Mouse (Mus musculus) liver, embryonic 12.5 days (tissue): ENCODE measurements around the gene Noct. TPM values are rescaled to one million over a fixed set of nuclear protein-coding genes. Genes with fewer than 3 reads are reported as not detected.
"Not testable (repeated sequence)": the region's sequence is repeated elsewhere in the genome, so short reads cannot be mapped to it uniquely, and the experiment has no call there.

Experiments used
- ATAC-seq: fragments of 200-750 bp; cut with Nextera tagmentation; 2 replicates; pipeline ENCODE4 v1.8.0; 2017; ENCODE audit warnings: moderate number of reproducible peaks, mild to moderate bottlenecking, moderate library complexity
- H3K27ac ChIP-seq: fragments of 300-500 bp; sonication (generic); 2 replicates; pipeline ENCODE4 v1.5.1; 2016; ENCODE audit warnings: mild to moderate bottlenecking
- H3K27me3 ChIP-seq: fragments of 300-500 bp; sonication (generic); replicated peaks from 2 replicates; pipeline ENCODE4 v1.6.1; 2016; ENCODE audit warnings: mild to moderate bottlenecking, moderate library complexity
- H3K36me3 ChIP-seq: fragments of 300-500 bp; sonication (generic); 2 replicates; pipeline ENCODE4 v1.6.1; 2016; ENCODE audit warnings: mild to moderate bottlenecking, moderate library complexity
- H3K4me1 ChIP-seq: fragments of 300-500 bp; sonication (generic); 2 replicates; pipeline ENCODE4 v1.6.1; 2016
- H3K4me2 ChIP-seq: fragments of 300-500 bp; sonication (generic); 2 replicates; pipeline ENCODE4 v1.6.1; 2016; ENCODE audit warnings: mild to moderate bottlenecking, moderate library complexity
- H3K4me3 ChIP-seq: fragments of 300-500 bp; sonication (generic); 2 replicates; pipeline ENCODE4 v1.5.1; 2016; ENCODE audit warnings: mild to moderate bottlenecking, moderate library complexity
- H3K9ac ChIP-seq: fragments of 300-500 bp; sonication (generic); 2 replicates; pipeline ENCODE4 v1.6.1; 2016; ENCODE audit warnings: mild to moderate bottlenecking, moderate library complexity
- H3K9me3 ChIP-seq: fragments of 300-500 bp; sonication (generic); replicated peaks from 2 replicates; pipeline ENCODE4 v1.6.1; 2016; ENCODE audit warnings: mild to moderate bottlenecking, moderate library complexity
- WGBS: fragments of 180-500 bp; shearing (Covaris S2); methylation state at CpG from one replicate; pipeline ENCODE4 v1.1.7; 2016; ENCODE audit not compliant: insufficient replicate concordance; 5-methylcytosine and 5-hydroxymethylcytosine counted together
- polyA plus RNA-seq: library from polyadenylated mRNA; unstranded; fragments of >200 nt; fragmentation: Nextera tagmentation; extraction: Ambion mirVana; gene quantifications from 2 replicates; pipeline ENCODE4 v1.2.1, GENCODE M21; 2016

The Noct gene
- polyA plus RNA-seq, 1 experiment from 2014 or later: 41.1 TPM

DNA sequence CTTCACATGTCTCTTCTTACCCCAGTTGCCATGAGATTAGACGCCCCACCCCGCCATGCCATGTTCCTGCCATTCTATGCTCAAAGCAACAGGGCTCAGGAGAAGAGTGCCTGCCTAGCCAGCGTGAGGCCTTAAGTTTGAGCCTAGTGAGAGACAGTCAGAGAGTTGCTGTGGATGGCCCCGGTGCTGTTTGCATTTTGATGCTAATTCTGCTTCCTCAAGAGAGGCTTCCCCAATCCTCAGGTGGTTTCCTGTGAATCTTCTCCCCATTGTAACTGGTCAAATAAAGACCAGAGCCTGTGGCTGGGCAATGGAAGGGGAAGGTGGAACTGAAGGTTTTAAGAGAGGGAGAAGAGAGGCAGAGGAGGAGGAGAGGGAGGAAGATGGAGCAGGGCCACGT lies 15.6 kb upstream of the Noct start:
- 0 out of 2 replicates have a peak, but pooled peaks cover 4% of the 10 kb centered on the region for H3K27me3 ChIP-seq
- H3K4me3 ChIP-seq: no peak overlapping the region
- H3K4me2 ChIP-seq: no peak overlapping the region
- peaks cover 4% of the 10 kb centered on the region; the same call in 1 of the 2 replicates for H3K9me3 ChIP-seq
- H3K4me1 ChIP-seq: no peaks in the 10 kb centered on the region
- ATAC-seq: no peak
- no peaks in the 10 kb centered on the region for H3K36me3 ChIP-seq
- WGBS: 55% methylated on average over 5 of the region's 5 CpGs
- no peak overlapping the region for H3K27ac ChIP-seq
- no peak overlapping the region for H3K9ac ChIP-seq

DNA sequence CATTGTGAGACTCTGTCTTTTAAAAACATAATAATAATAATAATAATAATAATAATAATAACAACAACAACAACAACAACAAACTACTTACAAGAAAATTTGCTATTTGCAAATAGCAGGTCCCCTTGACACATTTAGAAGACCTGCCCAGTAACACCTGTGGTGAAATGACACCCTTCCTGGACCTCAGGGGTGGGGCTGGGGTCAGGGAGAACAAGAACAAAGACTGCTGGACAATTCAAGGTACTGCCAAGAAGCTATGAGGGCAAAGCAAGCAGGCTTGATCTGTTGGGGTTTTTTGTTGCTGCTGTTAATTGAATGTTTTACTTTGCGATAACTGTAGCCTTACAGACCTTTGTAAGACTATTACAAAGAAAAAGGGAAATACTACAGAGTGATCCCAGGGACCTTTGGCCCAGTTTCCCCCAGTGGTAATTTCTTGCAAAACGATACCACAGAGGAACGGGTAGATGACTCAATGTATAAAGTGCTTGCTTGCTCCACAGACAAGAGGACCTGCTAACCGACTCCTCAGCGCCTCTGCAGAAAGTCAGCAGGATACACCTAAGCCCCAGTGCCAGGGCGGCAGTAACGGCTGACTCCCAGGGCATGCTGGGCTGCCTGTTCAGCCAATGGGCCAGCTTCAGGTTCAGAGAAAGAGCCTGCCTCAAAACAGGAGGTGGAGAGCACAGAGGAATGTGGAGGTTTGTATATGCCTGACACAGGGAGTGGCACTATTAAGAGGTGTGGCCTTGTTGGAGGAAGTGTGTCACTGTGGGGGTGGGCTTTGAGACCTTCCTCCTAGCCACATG lies 14.5 kb upstream of the Noct start:
- ATAC-seq: no peak
- no peaks in the 10 kb centered on the region for H3K4me1 ChIP-seq
- H3K9me3 ChIP-seq: peaks cover under 1% of the 10 kb centered on the region; the same call in 1 of the 2 replicates
- 60% methylated on average over 7 of the region's 7 CpGs for WGBS
- no peak overlapping the region for H3K27ac ChIP-seq
- H3K4me3 ChIP-seq: no peak overlapping the region
- no peaks in the 10 kb centered on the region for H3K36me3 ChIP-seq
- H3K4me2 ChIP-seq: no peak overlapping the region
- no peak overlapping the region for H3K9ac ChIP-seq
- 0 out of 2 replicates have a peak, but pooled peaks cover 4% of the 10 kb centered on the region for H3K27me3 ChIP-seq

DNA sequence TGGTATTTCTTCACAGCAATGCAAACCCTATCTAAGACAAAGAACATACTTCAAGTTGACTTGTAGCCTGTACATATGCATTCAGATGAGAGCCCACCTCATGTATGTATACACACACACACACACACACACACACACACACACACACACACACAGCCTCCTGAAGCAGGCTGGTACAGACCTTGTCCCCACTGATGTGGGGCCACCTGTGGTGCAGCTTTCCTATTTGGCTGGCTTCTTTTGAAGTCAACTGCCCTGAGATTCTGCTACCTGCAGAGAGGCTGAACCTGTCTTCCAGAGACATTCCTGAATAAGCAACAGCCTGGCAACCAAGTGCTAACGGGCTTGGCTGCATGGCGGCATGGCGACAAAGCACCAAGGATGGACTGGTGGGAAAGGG lies 13.8 kb upstream of the Noct start:
- no peak overlapping the region for H3K9ac ChIP-seq
- no peak overlapping the region for H3K4me3 ChIP-seq
- H3K9me3 ChIP-seq: no peaks in the 10 kb centered on the region
- no peak overlapping the region for H3K27ac ChIP-seq
- no peak overlapping the region for H3K4me2 ChIP-seq
- H3K36me3 ChIP-seq: no peaks in the 10 kb centered on the region
- ATAC-seq: no peak
- H3K27me3 ChIP-seq: 0 out of 2 replicates have a peak, but pooled peaks cover 4% of the 10 kb centered on the region
- no peaks in the 10 kb centered on the region for H3K4me1 ChIP-seq
- 96% methylated on average over 3 of the region's 3 CpGs for WGBS

DNA sequence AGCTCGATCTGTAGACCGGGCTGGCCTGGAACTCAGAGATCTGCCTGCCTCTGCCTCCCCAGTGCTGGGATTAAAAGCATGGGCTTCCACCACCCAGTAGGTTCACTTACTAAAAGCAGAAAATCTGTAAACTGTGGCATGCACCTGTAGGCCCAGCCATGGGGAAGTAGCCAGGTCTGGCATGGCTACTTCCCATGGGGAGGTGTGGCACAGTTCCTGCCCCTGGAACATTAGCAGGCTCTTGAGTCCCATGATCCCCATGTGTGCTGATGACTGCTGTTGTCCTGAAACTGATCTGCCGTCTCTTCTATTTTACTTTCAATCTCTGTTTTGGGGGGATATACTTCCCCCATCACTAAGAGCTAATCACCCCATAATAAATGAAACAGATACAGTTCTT lies 11.1 kb upstream of the Noct start:
- no peak overlapping the region for H3K9ac ChIP-seq
- H3K36me3 ChIP-seq: no peaks in the 10 kb centered on the region
- 78% methylated on average over 3 of the region's 3 CpGs for WGBS
- no peak for ATAC-seq
- H3K27me3 ChIP-seq: no peaks in the 10 kb centered on the region
- no peak overlapping the region for H3K27ac ChIP-seq
- no peak overlapping the region for H3K4me2 ChIP-seq
- no peak overlapping the region for H3K4me3 ChIP-seq
- H3K9me3 ChIP-seq: no peaks in the 10 kb centered on the region
- no peaks in the 10 kb centered on the region for H3K4me1 ChIP-seq

DNA sequence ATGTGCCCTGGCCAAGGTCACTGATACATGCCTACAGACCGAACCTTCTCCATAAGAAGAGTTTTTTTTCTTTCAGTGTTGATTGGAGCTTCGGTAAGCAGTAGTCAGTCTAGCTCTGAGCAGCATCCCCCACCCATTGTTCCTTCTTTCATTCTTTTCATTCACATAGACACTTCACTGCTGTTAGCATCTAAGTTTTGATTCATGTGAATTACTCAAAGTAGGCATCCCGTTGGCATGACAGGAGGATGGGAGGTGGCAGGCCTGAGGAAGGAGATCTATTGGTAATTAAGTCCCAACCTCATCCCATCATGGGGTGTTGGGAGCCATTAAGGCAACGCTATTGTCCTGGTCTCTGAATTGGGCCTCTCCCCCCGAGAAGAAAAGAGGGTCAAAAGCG lies 8.6 kb upstream of the Noct start:
- Histone ChIP-seq H3K27ac (no peak overlapping the region), H3K4me3 (no peak overlapping the region), H3K4me2 (no peak overlapping the region), H3K9ac (no peak overlapping the region), H3K27me3 (no peaks in the 10 kb centered on the region; the same call in 1 of the 2 replicates), H3K36me3 (no peaks in the 10 kb centered on the region), H3K4me1 (no peaks in the 10 kb centered on the region), H3K9me3 (no peaks in the 10 kb centered on the region)
- no peak for ATAC-seq
- 67% methylated on average over 6 of the region's 6 CpGs for WGBS

DNA sequence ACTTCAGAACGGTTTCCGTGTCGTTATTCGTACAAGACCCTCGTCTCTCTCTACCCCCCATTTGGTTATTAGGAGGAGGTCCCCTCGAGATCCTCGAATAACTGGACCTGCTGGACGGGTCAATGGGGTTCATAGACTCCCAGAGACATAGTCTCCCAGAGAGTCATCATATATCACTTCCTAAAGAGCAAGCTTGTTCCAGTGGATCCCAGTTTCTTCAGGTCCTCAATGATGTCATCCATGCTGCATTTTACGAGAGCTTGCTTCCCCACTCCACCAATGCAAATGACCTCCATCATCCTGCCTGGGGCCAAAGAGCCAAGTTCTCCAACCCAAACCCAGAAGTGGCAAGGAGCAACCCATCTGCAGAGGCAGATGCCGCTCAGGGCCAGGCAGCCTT lies 7.9 kb upstream of the Noct start:
- not testable (repeated sequence) for H3K36me3 ChIP-seq, H3K9ac ChIP-seq, H3K4me2 ChIP-seq, H3K27ac ChIP-seq, H3K9me3 ChIP-seq, ATAC-seq, H3K4me1 ChIP-seq, H3K4me3 ChIP-seq, H3K27me3 ChIP-seq
- 65% methylated on average over 7 of the region's 10 CpGs for WGBS

DNA sequence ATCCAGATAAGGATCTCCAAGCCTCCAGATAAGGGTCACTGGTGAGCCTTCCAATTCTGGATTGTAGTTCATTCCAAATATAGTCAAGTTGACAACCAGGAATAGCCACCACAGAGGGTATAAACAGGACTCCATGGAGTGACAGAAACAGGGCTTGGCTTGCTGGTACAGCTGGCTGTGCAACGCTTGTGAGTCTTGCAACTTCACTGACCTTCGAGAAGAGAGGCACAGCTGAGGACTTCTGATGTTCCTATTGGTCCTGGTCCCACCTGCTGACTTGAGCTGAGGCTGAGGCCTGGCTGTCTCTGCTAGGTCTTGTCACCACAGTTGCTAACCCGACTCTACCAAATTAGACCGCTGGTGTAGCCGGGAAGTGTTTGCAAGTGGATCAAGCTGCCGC lies 5.9 kb upstream of the Noct start:
- not testable (repeated sequence) for H3K9ac ChIP-seq, ATAC-seq, H3K4me1 ChIP-seq, H3K4me2 ChIP-seq, H3K9me3 ChIP-seq, H3K4me3 ChIP-seq, H3K36me3 ChIP-seq, H3K27ac ChIP-seq
- H3K27me3 ChIP-seq: peaks cover 12% of the 10 kb centered on the region; the same call in 1 of the 2 replicates
- WGBS: 77% methylated on average over 6 of the region's 6 CpGs

DNA sequence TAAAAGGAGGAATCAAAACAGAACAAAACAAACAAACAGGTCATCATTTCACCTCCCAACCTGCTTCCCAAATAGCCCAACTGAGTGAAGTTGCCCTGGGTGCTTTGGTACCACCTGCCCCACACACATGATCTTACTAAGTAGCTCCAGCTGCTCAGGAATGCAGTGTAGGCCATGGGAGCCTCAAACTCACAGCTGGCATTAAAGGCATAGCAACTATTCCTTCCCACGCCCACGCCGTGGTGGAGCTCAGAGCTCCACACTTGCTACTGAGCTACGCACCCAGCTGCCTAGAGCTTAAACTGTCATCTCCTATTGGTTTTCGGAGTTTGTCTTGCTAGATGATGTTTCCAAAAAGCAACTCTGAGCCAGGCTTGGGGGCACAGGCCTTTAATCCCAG lies 5.0 kb upstream of the Noct start:
- Histone ChIP-seq H3K4me2 (no peak overlapping the region), H3K9me3 (no peaks in the 10 kb centered on the region), H3K9ac (no peak overlapping the region), H3K27ac (no peak overlapping the region), H3K36me3 (no peaks in the 10 kb centered on the region), H3K4me3 (no peak overlapping the region), H3K4me1 (peaks cover 14% of the 10 kb centered on the region), H3K27me3 (peaks cover 12% of the 10 kb centered on the region; the same call in 1 of the 2 replicates)
- 88% methylated on average over 5 of the region's 5 CpGs for WGBS
- no peak for ATAC-seq

DNA sequence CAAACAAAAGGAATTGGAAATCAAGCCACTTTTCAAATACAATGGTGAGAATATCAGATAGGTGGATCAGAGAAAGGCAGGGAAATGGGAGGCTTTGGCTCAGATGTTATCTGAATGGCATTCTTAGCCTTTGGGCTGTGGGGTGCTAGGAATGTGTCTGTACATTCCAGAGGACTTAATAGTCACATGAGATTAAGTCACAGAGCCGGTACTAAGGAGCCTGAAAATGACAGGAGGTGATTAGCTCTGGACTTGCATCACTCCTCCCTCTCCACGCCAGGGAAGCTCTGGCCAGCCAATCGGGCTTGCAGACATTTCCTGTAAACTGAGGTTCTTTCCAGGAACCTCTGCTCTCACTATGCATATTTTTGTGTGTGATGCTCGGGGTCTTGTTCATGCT lies 3.4 kb upstream of the Noct start:
- no peak overlapping the region for H3K27ac ChIP-seq
- no peak overlapping the region for H3K9ac ChIP-seq
- no peaks in the 10 kb centered on the region for H3K9me3 ChIP-seq
- WGBS: 24% methylated on average over 4 of the region's 4 CpGs
- no peak overlapping the region for H3K4me3 ChIP-seq
- H3K27me3 ChIP-seq: peaks cover 12% of the 10 kb centered on the region; the same call in 1 of the 2 replicates
- H3K4me2 ChIP-seq: no peak overlapping the region
- peaks cover 16% of the 10 kb centered on the region for H3K4me1 ChIP-seq
- ATAC-seq: no peak
- H3K36me3 ChIP-seq: no peaks in the 10 kb centered on the region

DNA sequence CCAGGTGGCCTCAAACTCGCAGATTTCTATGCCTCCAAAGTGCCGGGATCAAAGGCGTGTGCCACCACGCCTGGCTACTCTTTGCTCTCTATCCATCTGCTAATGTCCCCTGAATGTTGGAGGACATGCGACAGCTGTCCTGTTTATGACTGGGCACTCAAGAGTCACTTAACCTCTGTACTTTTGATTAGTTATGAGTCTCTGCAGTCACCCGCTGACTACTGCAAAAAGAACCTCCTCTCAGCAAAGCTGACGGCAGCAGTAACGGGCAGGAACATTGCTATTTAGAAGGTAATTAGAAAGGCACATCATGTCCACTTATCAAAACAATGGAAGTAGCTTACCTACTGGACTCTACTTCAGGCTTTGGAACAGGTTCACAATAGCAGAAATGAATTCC lies 2.4 kb upstream of the Noct start:
- Histone ChIP-seq H3K27me3 (peaks cover 12% of the 10 kb centered on the region; the same call in 1 of the 2 replicates), H3K9ac (no peak overlapping the region), H3K9me3 (no peaks in the 10 kb centered on the region), H3K4me2 (no peak overlapping the region), H3K27ac (no peak overlapping the region), H3K36me3 (no peaks in the 10 kb centered on the region), H3K4me1 (peaks cover 26% of the 10 kb centered on the region), H3K4me3 (no peak overlapping the region)
- ATAC-seq: no peak
- 74% methylated on average over 8 of the region's 8 CpGs for whole genome bisulfite sequencing

DNA sequence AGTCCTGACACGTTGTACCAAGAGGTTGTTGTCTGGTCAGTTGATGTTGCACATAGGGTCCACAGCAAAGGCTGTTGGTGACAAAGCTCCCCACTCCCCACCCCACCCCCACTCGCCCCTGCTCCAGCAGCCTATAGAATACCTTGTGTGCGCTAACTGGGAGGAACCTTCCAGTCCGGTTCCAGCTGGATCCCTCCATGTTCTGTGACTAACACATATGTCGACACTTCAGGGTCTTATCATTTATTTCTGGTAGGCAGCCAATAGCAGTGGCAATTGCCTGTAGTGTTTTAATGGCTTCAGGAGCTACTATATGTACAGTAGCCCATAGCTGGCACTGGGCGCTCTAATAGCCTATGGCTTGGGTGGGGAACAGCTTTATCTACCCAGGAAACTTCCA lies 1.9 kb upstream of the Noct start:
- no peaks in the 10 kb centered on the region for H3K9me3 ChIP-seq
- no peak overlapping the region for H3K27ac ChIP-seq
- no peak overlapping the region for H3K9ac ChIP-seq
- H3K4me1 ChIP-seq: peaks cover 31% of the 10 kb centered on the region
- 0 out of 2 replicates have a peak, but pooled peaks cover under 1% of the 10 kb centered on the region for H3K36me3 ChIP-seq
- H3K27me3 ChIP-seq: peaks cover 12% of the 10 kb centered on the region; the same call in 1 of the 2 replicates
- ATAC-seq: no peak
- H3K4me2 ChIP-seq: no peak overlapping the region
- no peak overlapping the region for H3K4me3 ChIP-seq
- 70% methylated on average over 6 of the region's 6 CpGs for WGBS

DNA sequence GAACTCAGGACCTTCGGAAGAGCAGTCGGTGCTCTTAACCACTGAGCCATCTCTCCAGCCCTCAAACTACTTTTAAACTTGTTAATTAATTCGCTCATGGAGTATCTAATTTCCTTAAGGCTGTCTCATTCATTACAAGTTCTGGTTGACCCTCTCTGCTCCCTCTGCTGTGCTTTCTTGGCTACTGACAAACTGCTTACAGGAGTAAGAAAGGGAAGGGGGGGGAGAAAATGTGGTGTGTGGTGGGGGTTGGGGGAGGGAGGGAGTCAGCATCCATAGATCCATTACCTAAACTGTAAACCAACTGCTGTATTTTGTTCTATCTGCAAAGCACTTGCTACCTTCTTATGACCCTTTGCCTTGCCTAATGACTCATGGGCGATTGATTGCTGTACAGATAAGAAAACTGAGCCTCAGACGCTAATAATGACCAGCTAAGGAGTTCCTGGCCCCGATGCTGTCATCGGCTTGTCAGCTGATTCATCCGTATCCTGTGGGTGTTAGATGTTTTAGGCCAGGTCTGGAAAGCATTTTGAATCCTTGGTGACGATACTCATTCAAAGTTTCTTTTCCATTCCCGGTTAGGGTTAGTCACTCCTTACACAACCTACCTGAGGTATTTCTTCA lies 1.3 kb upstream of the Noct start:
- Histone ChIP-seq H3K4me3 (no peak overlapping the region), H3K4me1 (peaks cover 37% of the 10 kb centered on the region), H3K27me3 (peaks cover 12% of the 10 kb centered on the region; the same call in 1 of the 2 replicates), H3K9ac (0 out of 2 replicates have a peak overlapping the region, but pooled peaks have one; percentile 100), H3K27ac (no peak overlapping the region), H3K9me3 (no peaks in the 10 kb centered on the region), H3K36me3 (0 out of 2 replicates have a peak, but pooled peaks cover 4% of the 10 kb centered on the region), H3K4me2 (peak overlapping the region; percentile 93; the same call in 1 of the 2 replicates)
- no peak for ATAC-seq
- 49% methylated on average over 10 of the region's 10 CpGs for WGBS
